Mouse (Mus musculus) ES-Bruce4 (cell line): ENCODE results near the gene Mymk.

ENCODE experiments used
- CTCF ChIP-seq: IDR thresholded peaks from one replicate; pipeline ENCODE4 v1.8.1; 2011; ENCODE audit warnings: low read depth, low read length
- EP300 ChIP-seq: IDR thresholded peaks from 2 replicates; pipeline ENCODE4 v1.6.1; 2011; ENCODE audit warnings: low read depth, low read length; ENCODE audit not compliant: insufficient read depth
- POLR2A ChIP-seq: IDR thresholded peaks from one replicate; pipeline ENCODE4 v1.8.1; 2011; ENCODE audit warnings: low read length; ENCODE audit not compliant: insufficient read depth

DNA sequence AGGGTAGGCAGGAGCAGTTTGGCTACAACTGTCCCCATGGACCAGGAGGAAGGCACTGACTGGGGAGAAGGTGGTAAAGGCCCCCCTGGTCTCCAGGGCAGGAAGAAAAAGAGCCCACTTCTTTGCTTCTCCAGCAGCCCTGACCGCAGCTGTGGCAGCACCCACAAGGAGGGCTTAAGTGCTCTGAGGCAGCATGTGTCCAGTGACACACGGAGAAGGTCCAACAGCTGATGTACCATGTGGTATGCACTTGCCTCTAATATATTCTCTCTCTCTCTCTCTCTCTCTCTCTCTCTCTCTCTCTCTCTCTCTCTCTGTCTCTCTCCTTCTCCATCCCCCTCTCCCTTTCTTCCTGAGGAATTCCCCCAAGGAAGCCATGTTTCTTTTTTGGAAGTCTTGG, at the start of gene Mymk:
- no peak for TF ChIP-seq CTCF
- TF ChIP-seq EP300 = no peak
- no peak for TF ChIP-seq POLR2A
